Mouse (Mus musculus) gastrocnemius, adult 18-20 months (tissue): Measurements from ENCODE around the gene Sult2a1. TPM values are rescaled to one million over a fixed set of nuclear protein-coding genes. Genes with fewer than 3 reads are reported as not detected.
"Not testable (repeated sequence)": the region's sequence is repeated elsewhere in the genome, so short reads cannot be mapped to it uniquely, and the experiment has no call there.

ENCODE experiments used
- DNase-seq: peaks from one replicate; pipeline ENCODE4 v3.0.0; 2021; ENCODE audit warnings: low spot score
- long read RNA-seq, 2 experiments: library from polyadenylated mRNA; stranded (forward); transcript quantifications; one replicate each; pipeline ENCODE4 v2.0.0; 2021
- total RNA-seq, 2 experiments: library from RNA; stranded (reverse); gene quantifications; 2 replicates each; pipeline ENCODE4 v1.2.3; 2021

Sult2a1 gene
- not detected for total RNA-seq
- long read RNA-seq, experiment 1 = 0 reads
- long read RNA-seq, experiment 2 = 0 reads

DNA sequence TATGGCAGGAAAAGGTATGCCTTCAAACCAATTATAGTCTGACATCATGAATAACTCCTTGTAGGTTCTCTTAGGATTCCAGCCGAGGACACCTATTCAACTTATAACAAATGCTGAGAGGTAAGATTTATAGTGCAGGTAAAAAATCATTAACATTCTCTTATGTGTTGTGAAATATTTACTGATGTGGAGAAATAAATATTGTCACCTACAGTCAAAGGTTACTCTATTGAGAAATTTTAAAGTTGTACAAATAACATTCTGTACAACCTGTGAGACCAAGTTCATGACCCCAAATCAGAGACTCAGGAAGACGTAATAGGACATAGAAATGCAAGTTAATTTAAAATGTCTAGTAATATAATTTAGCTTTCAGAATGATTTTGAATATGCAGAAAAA lies at the start of gene Sult2a1:
Gene Sult2a1 (minus strand): TSS at position 101 of the 400 bp plus-strand sequence.
- DNase-seq = not testable (repeated sequence)

DNA sequence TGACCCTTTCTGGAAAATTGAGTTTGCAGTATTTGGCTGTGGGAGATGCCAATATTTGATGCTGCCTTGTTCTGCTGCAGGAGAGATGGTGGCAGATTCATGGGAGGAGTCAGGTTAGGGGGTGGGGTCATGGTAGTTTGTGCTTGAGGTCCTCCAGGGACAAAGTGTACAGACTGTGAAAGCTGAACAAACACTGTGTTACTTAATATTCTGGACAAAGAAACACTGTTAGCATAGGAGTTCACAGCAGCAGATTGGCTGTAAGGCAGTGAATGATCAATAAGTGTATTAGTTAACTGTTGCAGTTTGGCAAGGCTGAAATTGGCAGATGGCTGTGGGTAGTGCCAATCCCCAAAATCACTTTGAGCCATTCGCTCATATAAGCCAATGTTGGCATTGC lies 23.3 kb downstream of the Sult2a1 start:
- no peak for DNase-seq

Other genes with a start within 250 kb of the Sult2a1 start
- gene Sult2a5, start 213.4 kb downstream of the Sult2a1 start, total RNA-seq = not detected
- not detected for gene Sult2a2, start 103.9 kb downstream of the Sult2a1 start, total RNA-seq
- not detected for gene Sult2a4, start 152.2 kb upstream of the Sult2a1 start, total RNA-seq